Mouse (Mus musculus): Measurements from ENCODE around the gene Pcp4.

DNA sequence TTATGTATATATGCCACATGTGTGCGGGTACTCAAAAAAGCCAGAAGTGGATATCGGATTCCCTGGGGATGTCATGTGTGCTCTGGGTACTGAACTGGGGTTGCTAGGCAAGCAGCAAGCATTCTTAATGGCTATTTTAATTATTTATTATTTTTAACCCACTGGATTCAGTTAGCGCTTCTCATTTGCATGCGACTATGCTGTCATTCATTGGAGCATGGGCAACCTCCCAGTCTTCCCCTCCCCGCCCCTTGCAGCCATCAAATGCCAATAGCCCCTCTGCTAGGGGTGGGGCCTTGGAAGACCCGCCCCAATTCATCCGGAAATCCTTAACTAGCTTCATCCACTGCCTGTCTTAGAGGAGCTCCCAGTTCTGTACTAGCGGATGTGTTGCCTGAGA lies 26.5 kb upstream of the Pcp4 start:
- TF ChIP-seq POLR2A (IDR thresholded peaks at IDR 0.05; ENCODE audit: borderline replicate concordance, insufficient read depth, low read length) (no peak), CTCF (IDR thresholded peaks at IDR 0.05; ENCODE audit: borderline replicate concordance, insufficient read depth, low read depth, low read length) (no peak)

All from cerebellum, adult 2 months (tissue).